Mouse (Mus musculus) forebrain, embryonic 11.5 days (tissue): ENCODE measurements around the gene Sapcd1. TPM values are rescaled to one million over a fixed set of nuclear protein-coding genes. Genes with fewer than 3 reads are reported as not detected.
"Not testable (repeated sequence)": the region's sequence is repeated elsewhere in the genome, so short reads cannot be mapped to it uniquely, and the experiment has no call there.

Experiments used
- ATAC-seq: fragments of 200-750 bp; cut with Nextera tagmentation; replicated peaks from 2 replicates; pipeline ENCODE4 v1.8.0; 2017; ENCODE audit warnings: moderate TSS enrichment; ENCODE audit not compliant: low FRiP score
- DNase-seq: peaks from one replicate; pipeline ENCODE4 v3.0.0-alpha.2; 2017; ENCODE audit warnings: low spot score
- H3K27ac ChIP-seq: fragments of 300-500 bp; sonication (generic); 2 replicates; pipeline ENCODE4 v1.5.1; 2014; ENCODE audit warnings: low read depth, low read length
- H3K27me3 ChIP-seq: fragments of 300-500 bp; sonication (generic); 2 replicates; pipeline ENCODE4 v1.6.1; 2014; ENCODE audit warnings: mild to moderate bottlenecking, low read length, mixed read lengths; ENCODE audit not compliant: control insufficient read depth, insufficient read depth
- H3K36me3 ChIP-seq: fragments of 300-500 bp; sonication (generic); 2 replicates; pipeline ENCODE4 v1.6.1; 2014; ENCODE audit warnings: mild to moderate bottlenecking, low read length, moderate library complexity, mixed read lengths; ENCODE audit not compliant: control insufficient read depth, insufficient read depth
- H3K4me1 ChIP-seq: fragments of 300-500 bp; sonication (generic); replicated peaks from 2 replicates; pipeline ENCODE4 v1.6.1; 2014; ENCODE audit warnings: low read length, mixed read lengths; ENCODE audit not compliant: control insufficient read depth, insufficient read depth
- H3K4me2 ChIP-seq: fragments of 300-500 bp; sonication (generic); 2 replicates; pipeline ENCODE4 v1.6.1; 2014; ENCODE audit warnings: low read depth, mild to moderate bottlenecking, low read length, moderate library complexity, mixed read lengths; ENCODE audit not compliant: severe bottlenecking
- H3K4me3 ChIP-seq: fragments of 300-500 bp; sonication (generic); 2 replicates; pipeline ENCODE4 v1.5.1; 2014; ENCODE audit warnings: low read depth, low read length
- H3K9ac ChIP-seq: fragments of 300-500 bp; sonication (generic); 2 replicates; pipeline ENCODE4 v1.6.1; 2014; ENCODE audit warnings: low read length
- H3K9me3 ChIP-seq: fragments of 300-500 bp; sonication (generic); 2 replicates; pipeline ENCODE4 v1.6.1; 2016; ENCODE audit warnings: low read length, mixed read lengths; ENCODE audit not compliant: control insufficient read depth
- WGBS: fragments of 180-500 bp; shearing (Covaris S2); extraction: QIAGEN DNeasy Blood & Tissue Kit; methylation state at CpG from one replicate; pipeline ENCODE4 v1.1.7; 2014; 5-methylcytosine and 5-hydroxymethylcytosine counted together
- polyA plus RNA-seq: library from polyadenylated mRNA; unstranded; fragments of >200 nt; fragmentation: Nextera tagmentation; extraction: Ambion mirVana; gene quantifications from 2 replicates; pipeline ENCODE4 v1.2.1, GENCODE M21; 2014

The Sapcd1 gene
- polyA plus RNA-seq, 1 experiment from 2014 or later: 4.1 TPM

GRCm38 (mm10) chr17:35039121-35039873, 11.5 kb upstream of the Sapcd1 start:
- H3K36me3 ChIP-seq: no peaks in the 10 kb centered on the region
- no peak overlapping the region for H3K4me3 ChIP-seq
- no peaks in the 10 kb centered on the region for H3K4me1 ChIP-seq
- H3K27me3 ChIP-seq: no peaks in the 10 kb centered on the region
- H3K9me3 ChIP-seq: no peaks in the 10 kb centered on the region
- H3K4me2 ChIP-seq: no peak overlapping the region
- ATAC-seq: no peak
- WGBS: 87% methylated on average over 11 of the region's 11 CpGs
- no peak overlapping the region for H3K9ac ChIP-seq
- no peak for DNase-seq
- H3K27ac ChIP-seq: no peak overlapping the region

- no peak overlapping the region for H3K9ac ChIP-seq
- no peaks in the 10 kb centered on the region for H3K36me3 ChIP-seq
- H3K4me1 ChIP-seq: peaks cover 2% of the 10 kb centered on the region; the same call in 1 of the 2 replicates
- ATAC-seq (no peak), DNase-seq (no peak)
- no peaks in the 10 kb centered on the region for H3K9me3 ChIP-seq
- no peak overlapping the region for H3K27ac ChIP-seq
- H3K4me2 ChIP-seq: no peak overlapping the region
- WGBS: 84% methylated on average over 6 of the region's 6 CpGs
- no peaks in the 10 kb centered on the region for H3K27me3 ChIP-seq
- H3K4me3 ChIP-seq: no peak overlapping the region
Measured at GRCm38 (mm10) chr17:35034896-35035295, 7.1 kb upstream of the Sapcd1 start.

- not testable (repeated sequence) for ATAC-seq, H3K9ac ChIP-seq, H3K9me3 ChIP-seq, H3K4me2 ChIP-seq, H3K27ac ChIP-seq, H3K27me3 ChIP-seq, H3K36me3 ChIP-seq, DNase-seq, H3K4me3 ChIP-seq, H3K4me1 ChIP-seq
- 81% methylated on average over 1 of the region's 1 CpGs for WGBS
Measured at GRCm38 (mm10) chr17:35033703-35034102, 5.9 kb upstream of the Sapcd1 start.

GRCm38 (mm10) chr17:35032323-35032870, 4.6 kb upstream of the Sapcd1 start:
- H3K4me1 ChIP-seq: peaks cover 11% of the 10 kb centered on the region
- DNase-seq (no peak), ATAC-seq (no peak)
- WGBS: 79% methylated on average over 8 of the region's 8 CpGs
- no peak overlapping the region for H3K9ac ChIP-seq
- H3K9me3 ChIP-seq: no peaks in the 10 kb centered on the region
- H3K4me2 ChIP-seq: no peak overlapping the region
- no peak overlapping the region for H3K27ac ChIP-seq
- H3K36me3 ChIP-seq: no peaks in the 10 kb centered on the region
- no peaks in the 10 kb centered on the region for H3K27me3 ChIP-seq
- H3K4me3 ChIP-seq: no peak overlapping the region

- Histone ChIP-seq H3K27me3 (no peaks in the 10 kb centered on the region), H3K4me2 (no peak overlapping the region), H3K36me3 (no peaks in the 10 kb centered on the region), H3K27ac (no peak overlapping the region), H3K9me3 (no peaks in the 10 kb centered on the region), H3K4me3 (no peak overlapping the region), H3K4me1 (peaks cover 13% of the 10 kb centered on the region), H3K9ac (no peak overlapping the region)
- WGBS: 84% methylated on average over 7 of the region's 7 CpGs
- no peak for ATAC-seq
- DNase-seq: no peak
Measured at GRCm38 (mm10) chr17:35031880-35032279, 4.1 kb upstream of the Sapcd1 start.

- peaks cover 13% of the 10 kb centered on the region for H3K4me1 ChIP-seq
- DNase-seq (peak; percentile 46), ATAC-seq (no peak)
- H3K9ac ChIP-seq: no peak overlapping the region
- H3K9me3 ChIP-seq: no peaks in the 10 kb centered on the region
- no peak overlapping the region for H3K4me2 ChIP-seq
- H3K27me3 ChIP-seq: no peaks in the 10 kb centered on the region
- H3K36me3 ChIP-seq: no peaks in the 10 kb centered on the region
- H3K4me3 ChIP-seq: no peak overlapping the region
- WGBS: 95% methylated on average over 11 of the region's 11 CpGs
- no peak overlapping the region for H3K27ac ChIP-seq
Measured at GRCm38 (mm10) chr17:35031272-35031671, 3.5 kb upstream of the Sapcd1 start.

GRCm38 (mm10) chr17:35029691-35030532, 2.1 kb upstream of the Sapcd1 start:
- 33% methylated on average over 19 of the region's 19 CpGs for WGBS
- Histone ChIP-seq H3K27ac (no peak overlapping the region), H3K9ac (peak overlapping the region; percentile 16; the same call in 1 of the 2 replicates), H3K9me3 (no peaks in the 10 kb centered on the region), H3K4me1 (peaks cover 13% of the 10 kb centered on the region), H3K4me2 (no peak overlapping the region), H3K36me3 (no peaks in the 10 kb centered on the region), H3K4me3 (no peak overlapping the region), H3K27me3 (no peaks in the 10 kb centered on the region)
- ATAC-seq (no peak), DNase-seq (peak; percentile 52)

- Histone ChIP-seq H3K4me2 (no peak overlapping the region), H3K9ac (no peak overlapping the region), H3K27me3 (no peaks in the 10 kb centered on the region), H3K9me3 (no peaks in the 10 kb centered on the region), H3K4me1 (peaks cover 13% of the 10 kb centered on the region), H3K36me3 (no peaks in the 10 kb centered on the region), H3K27ac (no peak overlapping the region), H3K4me3 (no peak overlapping the region)
- DNase-seq (peak; percentile 38), ATAC-seq (no peak)
- 85% methylated on average over 2 of the region's 2 CpGs for WGBS
Measured at GRCm38 (mm10) chr17:35028315-35028714, 499 bp upstream of the Sapcd1 start.
